Mouse (Mus musculus) neural tube, embryonic 12.5 days (tissue): ENCODE results near the gene Otol1. TPM values are rescaled to one million over a fixed set of nuclear protein-coding genes. Genes with fewer than 3 reads are reported as not detected.
A peak's percentile ranks its signal among the peaks of the same experiment; 100 is the strongest.

ENCODE experiments used
- ATAC-seq: fragments of 200-750 bp; cut with Nextera tagmentation; 2 replicates; pipeline ENCODE4 v1.8.0; 2017; ENCODE audit warnings: low read depth, mild to moderate bottlenecking, moderate TSS enrichment, moderate library complexity; ENCODE audit not compliant: low FRiP score
- H3K27ac ChIP-seq: fragments of 300-500 bp; sonication (generic); 2 replicates; pipeline ENCODE4 v1.5.1; 2016
- H3K27me3 ChIP-seq: fragments of 300-500 bp; sonication (generic); replicated peaks from 2 replicates; pipeline ENCODE4 v1.6.1; 2016; ENCODE audit warnings: mild to moderate bottlenecking
- H3K36me3 ChIP-seq: fragments of 300-500 bp; sonication (generic); 2 replicates; pipeline ENCODE4 v1.6.1; 2016; ENCODE audit warnings: mild to moderate bottlenecking
- H3K4me1 ChIP-seq: fragments of 300-500 bp; sonication (generic); 2 replicates; pipeline ENCODE4 v1.6.1; 2016
- H3K4me2 ChIP-seq: fragments of 300-500 bp; sonication (generic); replicated peaks from 2 replicates; pipeline ENCODE4 v1.6.1; 2016; ENCODE audit warnings: mild to moderate bottlenecking
- H3K4me3 ChIP-seq: fragments of 300-500 bp; sonication (generic); 2 replicates; pipeline ENCODE4 v1.5.1; 2016
- H3K9ac ChIP-seq: fragments of 300-500 bp; sonication (generic); 2 replicates; pipeline ENCODE4 v1.6.1; 2016; ENCODE audit warnings: mild to moderate bottlenecking
- H3K9me3 ChIP-seq: fragments of 300-500 bp; sonication (generic); 2 replicates; pipeline ENCODE4 v1.6.1; 2016; ENCODE audit warnings: mild to moderate bottlenecking
- WGBS: fragments of 180-500 bp; shearing (Covaris S2); methylation state at CpG from one replicate; pipeline ENCODE4 v1.1.7; 2016; 5-methylcytosine and 5-hydroxymethylcytosine counted together
- polyA plus RNA-seq: library from polyadenylated mRNA; unstranded; fragments of >200 nt; fragmentation: Nextera tagmentation; extraction: Ambion mirVana; gene quantifications from 2 replicates; pipeline ENCODE4 v1.2.1, GENCODE M21; 2016

The Otol1 gene
- 0.18 TPM in 1 of 2 replicates, not detected in the other for polyA plus RNA-seq

DNA sequence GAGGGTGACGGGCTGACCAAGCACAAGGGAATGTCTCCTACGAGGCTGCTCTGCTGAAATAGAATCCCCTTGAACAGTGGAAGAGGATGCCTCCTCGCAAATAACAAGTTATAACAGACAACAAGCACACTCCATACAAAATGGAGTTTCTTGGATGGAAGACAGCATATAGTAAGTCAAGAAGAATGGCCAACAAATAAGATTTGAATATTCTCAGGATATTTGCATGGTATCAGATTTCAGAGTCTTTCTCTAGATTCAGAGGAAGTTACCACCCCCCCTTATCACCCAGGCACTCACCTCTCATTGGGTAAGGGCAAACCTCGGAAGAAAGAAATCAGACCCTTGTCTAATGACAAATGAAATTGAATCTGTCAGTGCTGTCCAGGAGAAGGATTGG is at the start of gene Otol1:
Gene Otol1 (plus strand): TSS at position 301 of the 400 bp plus-strand sequence.
- Histone ChIP-seq H3K9ac (no peak within 1 kb of the TSS), H3K9me3 (no peaks in the 10 kb centered on the region), H3K4me3 (no peak within 1 kb of the TSS), H3K27me3 (no peaks in the 10 kb centered on the region), H3K36me3 (no peaks in the 10 kb centered on the region), H3K4me2 (no peak within 1 kb of the TSS), H3K4me1 (no peaks in the 10 kb centered on the region), H3K27ac (no peak within 1 kb of the TSS)
- ATAC-seq, result no peak
- WGBS, result 85% methylated on average over 4 of the region's 4 CpGs

DNA sequence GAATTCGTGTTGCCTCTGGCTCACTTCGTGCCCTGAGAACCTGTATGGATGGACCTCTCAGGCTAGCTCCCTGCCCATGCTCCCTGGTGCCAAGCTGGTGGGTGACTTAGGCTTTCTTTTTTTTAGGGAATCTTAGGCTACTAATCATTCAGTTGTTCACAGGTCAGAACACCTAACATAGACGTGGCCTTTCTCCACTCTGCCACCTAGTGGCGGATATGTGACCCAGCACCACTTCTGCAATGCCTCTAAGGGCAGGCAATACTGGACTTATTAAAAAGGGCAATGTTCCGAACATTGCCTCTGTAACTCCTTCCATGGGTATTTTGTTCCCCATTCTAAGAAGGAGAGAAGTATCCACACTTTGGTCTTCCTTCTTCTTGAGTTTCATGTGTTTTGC is 45.2 kb upstream of the Otol1 start:
- Histone ChIP-seq H3K4me3 (no peak overlapping the region), H3K4me1 (no peaks in the 10 kb centered on the region), H3K27ac (no peak overlapping the region), H3K4me2 (no peak overlapping the region), H3K27me3 (no peaks in the 10 kb centered on the region), H3K9me3 (no peaks in the 10 kb centered on the region), H3K9ac (no peak overlapping the region), H3K36me3 (no peaks in the 10 kb centered on the region)
- WGBS, result 61% methylated on average over 5 of the region's 5 CpGs
- ATAC-seq, result no peak

DNA sequence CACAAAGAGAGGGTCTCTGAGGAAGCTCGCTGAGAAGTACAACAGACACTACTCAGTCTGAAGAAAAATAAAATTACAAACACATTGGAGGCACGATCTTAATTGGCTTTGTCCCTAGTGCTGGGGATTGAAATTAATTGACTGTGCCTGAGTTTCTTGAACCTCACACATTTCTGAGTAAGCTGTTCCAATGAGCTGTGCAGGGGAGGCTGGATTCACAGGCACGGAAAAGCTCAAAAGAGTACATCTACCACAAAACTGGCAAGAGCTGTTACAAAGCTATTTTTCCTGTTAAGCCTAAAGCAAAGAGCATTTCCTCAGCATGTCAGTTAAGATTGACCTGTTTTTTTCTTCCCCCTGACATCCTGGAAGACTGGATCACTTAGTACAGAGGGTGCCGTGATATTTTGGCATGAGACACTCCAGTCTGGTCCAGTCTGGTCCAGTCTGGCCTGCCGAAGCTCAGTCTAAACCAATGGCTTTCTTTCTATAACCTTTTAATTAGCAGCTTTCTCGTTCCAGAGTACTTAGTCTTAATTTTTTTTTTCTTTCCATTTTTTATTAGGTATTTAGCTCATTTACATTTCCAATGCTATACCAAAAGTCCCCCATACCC is 35.8 kb upstream of the Otol1 start:
- Histone ChIP-seq H3K36me3 (no peaks in the 10 kb centered on the region), H3K9ac (no peak overlapping the region), H3K4me1 (no peaks in the 10 kb centered on the region), H3K4me2 (no peak overlapping the region), H3K4me3 (no peak overlapping the region), H3K27ac (no peak overlapping the region), H3K27me3 (no peaks in the 10 kb centered on the region), H3K9me3 (no peaks in the 10 kb centered on the region)
- 85% methylated on average over 6 of the region's 6 CpGs for WGBS
- no peak for ATAC-seq

DNA sequence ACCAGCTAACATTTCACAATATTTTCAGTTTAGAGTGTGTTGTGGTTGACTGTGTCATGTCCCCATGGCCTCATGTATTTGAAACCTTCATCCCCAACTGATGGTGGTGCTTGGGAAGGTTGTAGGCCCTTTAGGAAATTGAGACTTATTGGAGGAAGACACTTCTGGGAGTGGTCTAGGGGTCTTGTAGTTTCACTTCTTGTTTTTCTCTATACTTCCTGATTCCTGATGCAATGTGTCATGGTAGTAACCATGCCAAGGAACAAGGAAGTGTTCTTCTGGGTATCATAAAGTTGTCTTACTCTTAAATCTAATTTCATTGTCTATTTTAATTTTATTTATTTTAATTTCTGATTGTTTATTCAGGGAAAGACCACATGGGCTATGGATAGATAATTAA is 29.3 kb upstream of the Otol1 start:
- no peak overlapping the region for H3K4me2 ChIP-seq
- no peak overlapping the region for H3K4me3 ChIP-seq
- H3K9me3 ChIP-seq, result 0 out of 2 replicates have a peak, but pooled peaks cover 4% of the 10 kb centered on the region
- H3K9ac ChIP-seq, result no peak overlapping the region
- no peaks in the 10 kb centered on the region for H3K36me3 ChIP-seq
- H3K27ac ChIP-seq, result no peak overlapping the region
- no peak for ATAC-seq
- no peaks in the 10 kb centered on the region for H3K27me3 ChIP-seq
- no peaks in the 10 kb centered on the region for H3K4me1 ChIP-seq

DNA sequence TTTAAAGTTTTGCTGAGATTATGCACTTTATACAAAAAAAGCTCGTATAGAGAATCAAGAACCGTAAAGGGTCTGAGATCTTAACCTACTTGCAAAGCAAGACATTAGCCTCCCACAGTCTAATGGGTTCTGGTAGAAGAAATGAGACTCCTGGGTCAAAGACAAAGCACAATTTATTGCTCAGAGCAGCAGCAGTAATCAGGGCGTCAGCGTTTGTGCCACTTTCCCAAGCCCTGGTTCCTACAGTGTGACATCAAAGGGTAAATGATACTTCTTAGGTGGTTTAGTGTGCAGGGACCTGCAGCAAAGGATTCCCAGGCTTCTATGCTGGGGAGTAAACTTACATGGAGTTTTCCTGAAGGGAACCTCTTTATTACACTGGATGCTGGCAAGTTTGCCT is 13.6 kb upstream of the Otol1 start:
- Histone ChIP-seq H3K9me3 (no peaks in the 10 kb centered on the region), H3K4me3 (no peak overlapping the region), H3K27ac (no peak overlapping the region), H3K9ac (no peak overlapping the region), H3K27me3 (no peaks in the 10 kb centered on the region), H3K36me3 (no peaks in the 10 kb centered on the region), H3K4me1 (no peaks in the 10 kb centered on the region), H3K4me2 (no peak overlapping the region)
- 24% methylated on average over 4 of the region's 4 CpGs for WGBS
- no peak for ATAC-seq

GRCm38 (mm10) chr3:70001540-70001939 is 5.9 kb upstream of the Otol1 start:
- Histone ChIP-seq H3K4me2 (no peak overlapping the region), H3K4me1 (no peaks in the 10 kb centered on the region), H3K9ac (no peak overlapping the region), H3K27me3 (no peaks in the 10 kb centered on the region), H3K4me3 (no peak overlapping the region), H3K36me3 (no peaks in the 10 kb centered on the region), H3K27ac (no peak overlapping the region), H3K9me3 (no peaks in the 10 kb centered on the region)
- 47% methylated on average over 9 of the region's 9 CpGs for WGBS
- ATAC-seq, result no peak

- H3K9me3 ChIP-seq, result no peaks in the 10 kb centered on the region
- no peak overlapping the region for H3K9ac ChIP-seq
- no peaks in the 10 kb centered on the region for H3K36me3 ChIP-seq
- H3K4me3 ChIP-seq, result no peak overlapping the region
- no peak for ATAC-seq
- H3K27me3 ChIP-seq, result no peaks in the 10 kb centered on the region
- no peak overlapping the region for H3K27ac ChIP-seq
- no peaks in the 10 kb centered on the region for H3K4me1 ChIP-seq
- no peak overlapping the region for H3K4me2 ChIP-seq
- WGBS, result 74% methylated on average over 17 of the region's 17 CpGs
Measured at GRCm38 (mm10) chr3:70003126-70003764, 4.2 kb upstream of the Otol1 start.

DNA sequence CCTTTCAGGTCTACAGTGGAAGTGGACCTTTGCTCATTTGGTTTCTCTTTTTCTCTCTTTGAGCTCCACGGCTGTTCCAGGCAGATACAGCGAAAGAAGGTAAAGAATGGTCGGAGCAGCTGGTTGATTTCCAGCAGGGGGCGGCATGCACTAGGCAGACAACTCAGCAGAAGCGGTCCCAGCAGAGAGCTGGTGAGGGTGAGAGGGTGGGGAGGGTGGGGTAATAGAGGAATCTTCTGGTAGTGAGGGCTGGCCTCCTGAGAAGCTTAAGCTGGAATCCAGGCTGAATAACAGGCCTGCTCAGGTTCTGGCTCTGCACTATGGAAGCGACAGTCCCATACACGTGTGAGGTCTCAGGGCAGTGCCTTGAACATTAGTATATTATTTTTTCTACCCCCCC is 3.5 kb upstream of the Otol1 start:
- no peak overlapping the region for H3K9ac ChIP-seq
- 34% methylated on average over 7 of the region's 7 CpGs for WGBS
- H3K36me3 ChIP-seq, result no peaks in the 10 kb centered on the region
- H3K4me3 ChIP-seq, result no peak overlapping the region
- H3K9me3 ChIP-seq, result no peaks in the 10 kb centered on the region
- no peak overlapping the region for H3K4me2 ChIP-seq
- ATAC-seq, result peak; percentile 70
- no peak overlapping the region for H3K27ac ChIP-seq
- no peaks in the 10 kb centered on the region for H3K4me1 ChIP-seq
- H3K27me3 ChIP-seq, result no peaks in the 10 kb centered on the region

DNA sequence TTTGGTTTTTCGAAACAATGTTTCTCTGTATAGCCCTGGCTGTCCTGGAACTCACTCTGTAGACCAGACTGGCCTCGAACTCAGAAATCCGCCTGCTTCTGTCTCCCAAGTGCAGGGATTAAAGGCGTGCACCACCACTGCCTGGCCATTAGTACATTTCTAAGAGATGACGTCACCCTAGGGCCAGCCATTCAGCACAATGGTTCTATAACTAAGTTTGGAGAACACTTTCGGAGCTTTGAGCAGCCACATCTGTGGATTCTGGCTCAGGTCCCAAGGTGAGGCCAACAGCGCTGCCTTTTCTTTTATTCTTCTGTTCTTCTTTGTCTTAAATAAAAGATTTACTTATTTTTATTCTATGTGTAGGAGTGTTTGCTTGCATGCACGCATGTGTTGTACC is 3.0 kb upstream of the Otol1 start:
- H3K27ac ChIP-seq, result no peak overlapping the region
- H3K36me3 ChIP-seq, result no peaks in the 10 kb centered on the region
- H3K4me1 ChIP-seq, result no peaks in the 10 kb centered on the region
- H3K9ac ChIP-seq, result no peak overlapping the region
- no peak overlapping the region for H3K4me3 ChIP-seq
- no peaks in the 10 kb centered on the region for H3K9me3 ChIP-seq
- H3K4me2 ChIP-seq, result no peak overlapping the region
- H3K27me3 ChIP-seq, result no peaks in the 10 kb centered on the region
- 79% methylated on average over 8 of the region's 8 CpGs for WGBS
- no peak for ATAC-seq

DNA sequence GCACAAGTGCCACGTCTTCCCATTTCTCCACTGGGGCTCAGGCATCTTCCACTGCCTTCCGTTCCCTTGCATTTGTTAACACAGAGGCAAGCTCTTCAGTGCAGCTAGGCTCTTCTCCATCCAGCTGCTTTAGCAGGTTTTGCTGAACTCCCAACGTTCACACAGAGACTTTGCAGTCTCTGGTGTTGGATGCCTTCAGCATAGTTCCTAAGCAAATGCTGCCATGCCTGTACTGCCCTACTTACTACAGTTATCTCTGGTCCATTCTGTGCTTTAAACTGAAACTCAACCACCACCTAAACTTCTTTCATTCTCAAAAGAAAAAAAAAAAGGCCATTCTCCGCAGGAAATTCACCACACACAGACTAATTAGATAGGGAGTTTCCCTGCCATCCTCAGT is 5.2 kb downstream of the Otol1 start:
- Histone ChIP-seq H3K4me2 (no peak overlapping the region), H3K9me3 (no peaks in the 10 kb centered on the region), H3K27me3 (no peaks in the 10 kb centered on the region), H3K9ac (no peak overlapping the region), H3K4me1 (no peaks in the 10 kb centered on the region), H3K4me3 (no peak overlapping the region), H3K27ac (no peak overlapping the region), H3K36me3 (no peaks in the 10 kb centered on the region)
- ATAC-seq, result no peak
- 81% methylated on average over 4 of the region's 4 CpGs for WGBS

- Histone ChIP-seq H3K4me1 (no peaks in the 10 kb centered on the region), H3K27me3 (no peaks in the 10 kb centered on the region), H3K4me3 (no peak overlapping the region), H3K36me3 (no peaks in the 10 kb centered on the region), H3K27ac (no peak overlapping the region), H3K9ac (no peak overlapping the region), H3K9me3 (no peaks in the 10 kb centered on the region), H3K4me2 (no peak overlapping the region)
- WGBS, result 82% methylated on average over 6 of the region's 6 CpGs
- ATAC-seq, result no peak
Measured at GRCm38 (mm10) chr3:70026605-70027004, 19.2 kb downstream of the Otol1 start.

- WGBS, result 82% methylated on average over 3 of the region's 3 CpGs
Measured at GRCm38 (mm10) chr3:70029260-70029659, 21.8 kb downstream of the Otol1 start.

GRCm38 (mm10) chr3:70035593-70035992 is 28.2 kb downstream of the Otol1 start:
- Histone ChIP-seq H3K27ac (no peak overlapping the region), H3K36me3 (no peaks in the 10 kb centered on the region), H3K9me3 (no peaks in the 10 kb centered on the region), H3K9ac (no peak overlapping the region), H3K4me3 (no peak overlapping the region), H3K27me3 (no peaks in the 10 kb centered on the region), H3K4me1 (no peaks in the 10 kb centered on the region), H3K4me2 (no peak overlapping the region)
- WGBS, result 62% methylated on average over 4 of the region's 4 CpGs
- ATAC-seq, result no peak

More at GRCm38 (mm10) chr3:70029260-70029659, 21.8 kb downstream of the Otol1 start:
- no peaks in the 10 kb centered on the region for H3K4me1 ChIP-seq
- H3K4me2 ChIP-seq, result no peak overlapping the region
- no peaks in the 10 kb centered on the region for H3K9me3 ChIP-seq
- no peak overlapping the region for H3K27ac ChIP-seq
- ATAC-seq, result no peak
- no peak overlapping the region for H3K9ac ChIP-seq
- H3K36me3 ChIP-seq, result no peaks in the 10 kb centered on the region
- H3K27me3 ChIP-seq, result no peaks in the 10 kb centered on the region
- no peak overlapping the region for H3K4me3 ChIP-seq
